Mouse (Mus musculus) MEL (cell line): ENCODE results near the gene Cacng5.

Experiments
- CHD1 ChIP-seq: IDR thresholded peaks from 2 replicates; pipeline ENCODE4 v1.6.1; 2012; ENCODE audit warnings: low read depth, mild to moderate bottlenecking, inconsistent platforms, low read length, improper control_type of control experiment
- CTCF ChIP-seq, 3 experiments: IDR thresholded peaks in 2 of 3; conservative IDR thresholded peaks in 1 of 3; 2 replicates each; pipeline ENCODE4 v1.5.1; 2011 to 2012; ENCODE audit warnings: low read length in 3 of 3, low read depth in 2 of 3, mild to moderate bottlenecking in 2 of 3, improper control_type of control experiment in 1 of 3, inconsistent platforms in 1 of 3, mixed read lengths in 1 of 3, moderate library complexity in 1 of 3; ENCODE audit not compliant: control insufficient read depth in 1 of 3, insufficient read depth in 1 of 3, poor library complexity in 1 of 3, severe bottlenecking in 1 of 3
- ELF1 ChIP-seq: IDR thresholded peaks from 2 replicates; pipeline ENCODE4 v1.6.1; 2014; ENCODE audit warnings: low read depth, mild to moderate bottlenecking, inconsistent platforms, low read length, improper control_type of control experiment, moderate library complexity
- HCFC1 ChIP-seq: IDR thresholded peaks from 2 replicates; pipeline ENCODE4 v1.6.1; 2012; ENCODE audit warnings: low read depth, mild to moderate bottlenecking, inconsistent platforms, low read length, improper control_type of control experiment, moderate library complexity
- POLR2A ChIP-seq, 2 experiments: IDR thresholded peaks; 2 replicates each; pipeline ENCODE4 v1.6.1; 2011 to 2012; ENCODE audit warnings: low read length in 2 of 2, mild to moderate bottlenecking in 2 of 2, control low read depth in 1 of 2, improper control_type of control experiment in 1 of 2, low read depth in 1 of 2, moderate library complexity in 1 of 2; ENCODE audit not compliant: control insufficient read depth in 1 of 2, insufficient read depth in 1 of 2, poor library complexity in 1 of 2
- ZMIZ1 ChIP-seq: IDR thresholded peaks from 2 replicates; pipeline ENCODE4 v1.6.1; 2012; ENCODE audit warnings: low read depth, mild to moderate bottlenecking, inconsistent platforms, low read length, improper control_type of control experiment, moderate library complexity

- TF ChIP-seq CHD1 (no peak), HCFC1 (no peak), ZMIZ1 (no peak), POLR2A (IDR thresholded peaks at IDR 0.05; ENCODE audit: control insufficient read depth in 1 of 2, insufficient read depth in 1 of 2, low read depth in 1 of 2, low read length in 2 of 2, poor library complexity in 1 of 2) (no peak), ELF1 (no peak), CTCF (IDR thresholded peaks at IDR 0.05 in 2 of 3, conservative IDR thresholded peaks at IDR 0.05 in 1 of 3; ENCODE audit: control insufficient read depth in 1 of 3, insufficient read depth in 1 of 3, low read depth in 2 of 3, low read length in 3 of 3, poor library complexity in 1 of 3, severe bottlenecking in 1 of 3) (no peak)
These were observed 33.1 kb upstream of the Cacng5 start for GRCm38 (mm10) chr11:107947951-107948350.
